In the genomic region with DNA sequence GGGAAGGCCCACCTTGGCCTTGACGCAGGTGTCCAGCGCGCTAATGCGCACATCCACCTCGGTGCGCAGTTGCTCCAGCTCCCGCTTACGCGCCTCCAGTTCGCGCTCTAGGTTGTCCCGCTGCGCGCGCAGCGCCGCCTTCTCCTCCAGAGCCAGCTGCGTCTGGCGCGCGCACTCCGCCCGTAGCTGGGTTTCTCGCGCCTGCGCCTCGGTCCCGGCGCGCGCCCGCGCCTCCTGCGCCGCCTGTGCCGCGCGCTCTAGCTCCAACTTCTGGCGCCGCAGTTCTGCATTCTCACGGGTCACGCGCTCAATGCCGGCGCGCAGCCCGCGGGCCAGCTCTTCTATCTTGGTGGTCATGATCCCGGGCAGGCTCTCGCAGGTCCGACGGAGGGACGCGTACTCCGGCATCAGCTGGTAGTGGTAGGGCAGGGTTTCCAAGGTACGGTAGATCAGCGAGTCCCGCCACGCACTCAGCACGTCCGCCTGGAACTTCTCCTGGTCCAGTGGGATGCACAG, we compare ENCODE assay signal across 8 mouse cellular contexts. TPM values are rescaled to one million over a fixed set of nuclear protein-coding genes. Genes with fewer than 3 reads are reported as not detected.
A peak's percentile ranks its signal among the peaks of the same experiment; 100 is the strongest.
DNase-seq lines count a peak whose midpoint lies in the region; ATAC-seq and TF ChIP-seq lines count a peak whose summit lies in the region.

No protein-coding gene starts in this region.

- H3K36me3 ChIP-seq in embryonic facial prominence, embryonic 11.5 days (replicated peaks; ENCODE audit: control insufficient read depth, insufficient read depth, low read depth, low read length), result no peaks in the 10 kb centered on the region
- no peaks in the 10 kb centered on the region for H3K36me3 ChIP-seq in intestine, postnatal 0 days (ENCODE audit: control insufficient read depth, insufficient read depth)
- H3K36me3 ChIP-seq in limb, embryonic 10.5 days, result 0 out of 2 replicates have a peak, but pooled peaks cover 2% of the 10 kb centered on the region
- no peaks in the 10 kb centered on the region for H3K36me3 ChIP-seq in midbrain, embryonic 12.5 days
- H3K36me3 ChIP-seq in stomach, embryonic 16.5 days (ENCODE audit: control insufficient read depth, insufficient read depth, low read length), result no peaks in the 10 kb centered on the region

- no peaks in the 10 kb centered on the region for H3K4me1 ChIP-seq in embryonic facial prominence, embryonic 11.5 days (ENCODE audit: control insufficient read depth, insufficient read depth, low read length)
- no peaks in the 10 kb centered on the region for H3K4me1 ChIP-seq in intestine, postnatal 0 days (replicated peaks; ENCODE audit: control insufficient read depth, insufficient read depth, low read length)
- H3K4me1 ChIP-seq in limb, embryonic 10.5 days, result peaks cover 40% of the 10 kb centered on the region
- peaks cover 9% of the 10 kb centered on the region for H3K4me1 ChIP-seq in midbrain, embryonic 12.5 days
- 0 out of 2 replicates have a peak, but pooled peaks cover 6% of the 10 kb centered on the region for H3K4me1 ChIP-seq in stomach, embryonic 16.5 days (ENCODE audit: control insufficient read depth, insufficient read depth, low read length)

- under 1% methylated on average over 58 of the region's 61 CpGs for WGBS in embryonic facial prominence, embryonic 11.5 days
- WGBS in intestine, postnatal 0 days, result under 1% methylated on average over 61 of the region's 61 CpGs
- WGBS in limb, embryonic 10.5 days, result under 1% methylated on average over 61 of the region's 61 CpGs
- under 1% methylated on average over 61 of the region's 61 CpGs for WGBS in midbrain, embryonic 12.5 days
- under 1% methylated on average over 61 of the region's 61 CpGs for WGBS in stomach, embryonic 16.5 days

- peak; percentile 53; the same call in 1 of the 2 replicates for ATAC-seq in embryonic facial prominence, embryonic 11.5 days (replicated peaks; ENCODE audit: insufficient number of reproducible peaks, low FRiP score, low TSS enrichment, low read depth)
- peak; percentile 68 for ATAC-seq in intestine, postnatal 0 days
- peak; percentile 59 for ATAC-seq in midbrain, embryonic 12.5 days (ENCODE audit: low FRiP score, low read depth)
- peak; percentile 65; the same call in 1 of the 2 replicates for ATAC-seq in stomach, embryonic 16.5 days (ENCODE audit: insufficient read depth, low FRiP score)

- peak overlapping the region; percentile 39 for H3K4me3 ChIP-seq in embryonic facial prominence, embryonic 11.5 days (ENCODE audit: low read depth, low read length)
- peak overlapping the region; percentile 40 for H3K4me3 ChIP-seq in intestine, postnatal 0 days (ENCODE audit: low read depth, low read length)
- H3K4me3 ChIP-seq in limb, embryonic 10.5 days, result peak overlapping the region; percentile 61
- H3K4me3 ChIP-seq in midbrain, embryonic 12.5 days, result peak overlapping the region; percentile 39
- peak overlapping the region; percentile 44 for H3K4me3 ChIP-seq in stomach, embryonic 16.5 days (replicated peaks; ENCODE audit: low read length)

- TF ChIP-seq CTCF in intestine, postnatal 0 days (IDR thresholded peaks at IDR 0.05; ENCODE audit: low read depth), result no peak

- H3K9ac ChIP-seq in embryonic facial prominence, embryonic 11.5 days (replicated peaks; ENCODE audit: low read length), result peak overlapping the region; percentile 56
- 0 out of 2 replicates have a peak overlapping the region, but pooled peaks have one; percentile 22 for H3K9ac ChIP-seq in intestine, postnatal 0 days (ENCODE audit: low read depth, low read length)
- no peak overlapping the region for H3K9ac ChIP-seq in midbrain, embryonic 12.5 days (replicated peaks)
- peak overlapping the region; percentile 44 for H3K9ac ChIP-seq in stomach, embryonic 16.5 days (ENCODE audit: low read length)

- H3K9me3 ChIP-seq in embryonic facial prominence, embryonic 11.5 days (replicated peaks; ENCODE audit: control insufficient read depth, low read length), result no peaks in the 10 kb centered on the region
- no peaks in the 10 kb centered on the region for H3K9me3 ChIP-seq in intestine, postnatal 0 days (ENCODE audit: control insufficient read depth)
- no peaks in the 10 kb centered on the region for H3K9me3 ChIP-seq in limb, embryonic 10.5 days (replicated peaks)
- no peaks in the 10 kb centered on the region for H3K9me3 ChIP-seq in midbrain, embryonic 12.5 days
- H3K9me3 ChIP-seq in stomach, embryonic 16.5 days (replicated peaks; ENCODE audit: control insufficient read depth, low read length), result no peaks in the 10 kb centered on the region

- H3K27me3 ChIP-seq in embryonic facial prominence, embryonic 11.5 days (ENCODE audit: control insufficient read depth, insufficient read depth, low read length), result peaks cover 27% of the 10 kb centered on the region
- peaks cover 33% of the 10 kb centered on the region for H3K27me3 ChIP-seq in intestine, postnatal 0 days (replicated peaks; ENCODE audit: control insufficient read depth, insufficient read depth, low read length)
- peaks cover 67% of the 10 kb centered on the region for H3K27me3 ChIP-seq in limb, embryonic 10.5 days (ENCODE audit: low read depth, poor library complexity, severe bottlenecking)
- peaks cover 75% of the 10 kb centered on the region for H3K27me3 ChIP-seq in midbrain, embryonic 12.5 days
- peaks cover 39% of the 10 kb centered on the region for H3K27me3 ChIP-seq in stomach, embryonic 16.5 days (ENCODE audit: control insufficient read depth, insufficient read depth, low read length)

- no peak overlapping the region for H3K27ac ChIP-seq in embryonic facial prominence, embryonic 11.5 days (replicated peaks; ENCODE audit: low read depth, low read length)
- H3K27ac ChIP-seq in intestine, postnatal 0 days (ENCODE audit: low read depth, low read length), result no peak overlapping the region
- H3K27ac ChIP-seq in limb, embryonic 10.5 days, result peak overlapping the region; percentile 73
- H3K27ac ChIP-seq in midbrain, embryonic 12.5 days (replicated peaks), result no peak overlapping the region
- H3K27ac ChIP-seq in stomach, embryonic 16.5 days (ENCODE audit: low read length), result no peak overlapping the region

- H3K4me2 ChIP-seq in embryonic facial prominence, embryonic 11.5 days (ENCODE audit: low read depth, low read length), result peak overlapping the region; percentile 84
- H3K4me2 ChIP-seq in intestine, postnatal 0 days (replicated peaks; ENCODE audit: low read depth), result peak overlapping the region; percentile 72
- peak overlapping the region; percentile 56 for H3K4me2 ChIP-seq in midbrain, embryonic 12.5 days (replicated peaks)
- H3K4me2 ChIP-seq in stomach, embryonic 16.5 days (ENCODE audit: low read depth, low read length), result peak overlapping the region; percentile 58

- peak; percentile 67 for DNase-seq in ovary, adult 18-20 months (ENCODE audit: low spot score)
- DNase-seq in ovary, postnatal 10 days (ENCODE audit: low spot score), result no peak
- DNase-seq in embryonic facial prominence, embryonic 11.5 days (ENCODE audit: low spot score), result peak; percentile 95
- DNase-seq in heart, adult 11 months, result peak; percentile 99
- DNase-seq in limb, embryonic 10.5 days (ENCODE audit: low spot score), result peak; percentile 89

RNA-seq across cellular contexts. Expression of gene Plvap, which starts 3.9 kb away (rescaled TPM):
- polyA plus RNA-seq in embryonic facial prominence, embryonic 11.5 days (2014; fragmentation: Nextera tagmentation; extraction: Ambion mirVana), result 48.8 and 50.3 TPM in 2 replicates
- polyA plus RNA-seq in intestine, postnatal 0 days (2015; fragmentation: Nextera tagmentation; extraction: Ambion mirVana), result 109 and 111 TPM in 2 replicates
- polyA plus RNA-seq in limb, embryonic 10.5 days (2016; fragmentation: Nextera tagmentation; extraction: Ambion mirVana), result 74.6 and 77.7 TPM in 2 replicates
- polyA plus RNA-seq in midbrain, embryonic 12.5 days (2016; fragmentation: Nextera tagmentation; extraction: Ambion mirVana), result 26.9 and 29.5 TPM in 2 replicates
- polyA plus RNA-seq in stomach, embryonic 16.5 days (2015; fragmentation: Nextera tagmentation; extraction: Ambion mirVana), result 79.7 and 81.8 TPM in 2 replicates

RNA-seq across cellular contexts. Expression of gene Ccdc194, which starts 17.9 kb away (rescaled TPM):
- 0.15 and 0.31 TPM in 2 replicates for polyA plus RNA-seq in embryonic facial prominence, embryonic 11.5 days (2014; fragmentation: Nextera tagmentation; extraction: Ambion mirVana)
- 0.08 TPM in 1 of 2 replicates, not detected in the other for polyA plus RNA-seq in intestine, postnatal 0 days (2015; fragmentation: Nextera tagmentation; extraction: Ambion mirVana)
- 0.65 and 0.78 TPM in 2 replicates for polyA plus RNA-seq in limb, embryonic 10.5 days (2016; fragmentation: Nextera tagmentation; extraction: Ambion mirVana)
- polyA plus RNA-seq in midbrain, embryonic 12.5 days (2016; fragmentation: Nextera tagmentation; extraction: Ambion mirVana), result 0.13 and 0.41 TPM in 2 replicates
- polyA plus RNA-seq in stomach, embryonic 16.5 days (2015; fragmentation: Nextera tagmentation; extraction: Ambion mirVana), result 0.32 and 0.40 TPM in 2 replicates

RNA-seq across cellular contexts. Expression of gene Gtpbp3, which starts 19.7 kb away (rescaled TPM):
- polyA plus RNA-seq in embryonic facial prominence, embryonic 11.5 days (2014; fragmentation: Nextera tagmentation; extraction: Ambion mirVana), result 4.8 and 5.4 TPM in 2 replicates
- 6.3 and 6.6 TPM in 2 replicates for polyA plus RNA-seq in intestine, postnatal 0 days (2015; fragmentation: Nextera tagmentation; extraction: Ambion mirVana)
- polyA plus RNA-seq in limb, embryonic 10.5 days (2016; fragmentation: Nextera tagmentation; extraction: Ambion mirVana), result 26.8 and 28.2 TPM in 2 replicates
- polyA plus RNA-seq in midbrain, embryonic 12.5 days (2016; fragmentation: Nextera tagmentation; extraction: Ambion mirVana), result 15.5 and 18.3 TPM in 2 replicates
- polyA plus RNA-seq in stomach, embryonic 16.5 days (2015; fragmentation: Nextera tagmentation; extraction: Ambion mirVana), result 11.0 and 14.8 TPM in 2 replicates

RNA-seq across cellular contexts. Expression of gene Ano8, which starts 21.9 kb away (rescaled TPM):
- 3.1 and 3.2 TPM in 2 replicates for polyA plus RNA-seq in embryonic facial prominence, embryonic 11.5 days (2014; fragmentation: Nextera tagmentation; extraction: Ambion mirVana)
- polyA plus RNA-seq in intestine, postnatal 0 days (2015; fragmentation: Nextera tagmentation; extraction: Ambion mirVana), result 0.54 and 0.74 TPM in 2 replicates
- polyA plus RNA-seq in limb, embryonic 10.5 days (2016; fragmentation: Nextera tagmentation; extraction: Ambion mirVana), result 2.7 and 3.5 TPM in 2 replicates
- polyA plus RNA-seq in midbrain, embryonic 12.5 days (2016; fragmentation: Nextera tagmentation; extraction: Ambion mirVana), result 14.2 and 18.7 TPM in 2 replicates
- polyA plus RNA-seq in stomach, embryonic 16.5 days (2015; fragmentation: Nextera tagmentation; extraction: Ambion mirVana), result 0.26 and 0.27 TPM in 2 replicates

RNA-seq across cellular contexts. Expression of gene Bst2, which starts 29.6 kb away (rescaled TPM):
- polyA plus RNA-seq in embryonic facial prominence, embryonic 11.5 days (2014; fragmentation: Nextera tagmentation; extraction: Ambion mirVana), result 3.5 and 4.3 TPM in 2 replicates
- polyA plus RNA-seq in intestine, postnatal 0 days (2015; fragmentation: Nextera tagmentation; extraction: Ambion mirVana), result 85.5 and 91.5 TPM in 2 replicates
- polyA plus RNA-seq in limb, embryonic 10.5 days (2016; fragmentation: Nextera tagmentation; extraction: Ambion mirVana), result 5.6 TPM in 2 replicates
- polyA plus RNA-seq in midbrain, embryonic 12.5 days (2016; fragmentation: Nextera tagmentation; extraction: Ambion mirVana), result 13.1 and 14.5 TPM in 2 replicates
- 39.9 and 46.5 TPM in 2 replicates for polyA plus RNA-seq in stomach, embryonic 16.5 days (2015; fragmentation: Nextera tagmentation; extraction: Ambion mirVana)
